Mouse (Mus musculus) ES-E14 (cell line): ENCODE measurements around the gene Gm10337.

ENCODE experiments used
- MAFK ChIP-seq: IDR thresholded peaks from 2 replicates; pipeline ENCODE4 v1.6.1; 2014; ENCODE audit warnings: mild to moderate bottlenecking, low read depth, low read length, inconsistent platforms; ENCODE audit not compliant: insufficient read depth
- ZNF384 ChIP-seq: IDR thresholded peaks from 2 replicates; pipeline ENCODE4 v1.6.1; 2012; ENCODE audit warnings: low read depth, low read length, inconsistent platforms

GRCm38 (mm10) chr15:102468675-102469370, 34.7 kb upstream of the Gm10337 start:
- TF ChIP-seq MAFK: no peak
- TF ChIP-seq ZNF384: no peak
